Mouse (Mus musculus) liver, adult (tissue): Measurements from ENCODE around the gene Gstm7.
A peak's percentile ranks its signal among the peaks of the same experiment; 100 is the strongest.

Experiments used
- GATA4 ChIP-seq: IDR thresholded peaks from 2 replicates; pipeline ENCODE4 v1.6.1; 2014; ENCODE audit warnings: mild to moderate bottlenecking, low read length; ENCODE audit not compliant: insufficient replicate concordance

Gene Gstm7

DNA sequence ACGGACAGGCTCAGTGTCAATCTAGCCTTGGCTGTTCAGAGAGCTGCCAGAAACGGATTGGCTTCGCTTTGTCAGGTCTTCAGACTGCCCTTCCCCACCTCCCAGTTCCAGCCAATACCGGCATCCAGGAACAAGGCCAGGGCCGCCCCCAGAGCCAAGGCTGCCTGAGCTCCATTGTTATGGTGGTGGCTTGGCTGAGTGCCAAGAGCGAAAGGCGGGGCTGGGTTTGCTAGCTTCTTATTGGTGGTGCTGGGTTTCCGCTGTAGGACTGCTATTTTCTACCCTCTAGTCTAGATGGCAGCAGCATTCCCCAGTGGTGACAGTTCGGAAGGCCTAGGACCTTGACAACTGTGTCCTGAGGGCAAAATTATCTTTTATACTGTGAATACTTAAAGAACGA, at the start of gene Gstm7:
TSS of gene Gstm7 (minus strand) at position 148 of the 400 bp plus-strand sequence.
- TF ChIP-seq GATA4, result 0 out of 2 replicates have a peak, but pooled peaks have one; percentile 42

DNA sequence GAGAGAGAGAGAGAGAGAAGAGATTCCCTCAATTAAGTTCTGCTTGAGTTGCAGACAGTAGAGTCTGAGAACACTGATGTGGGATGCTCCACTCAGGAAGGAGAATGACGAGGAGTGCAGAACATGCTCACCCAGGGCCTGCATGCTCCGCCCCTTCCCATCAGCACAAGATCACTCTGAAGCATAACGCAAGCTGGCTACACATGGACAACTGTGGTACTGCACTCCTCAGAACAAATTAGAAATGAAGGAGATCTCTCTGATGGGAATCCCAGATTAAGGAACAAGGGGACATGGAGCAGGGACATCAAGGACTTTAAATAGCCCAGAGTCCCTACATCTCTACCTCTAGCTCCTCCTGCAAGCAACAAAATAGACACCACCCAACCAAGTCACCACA, 49.6 kb upstream of the Gstm7 start:
- no peak for TF ChIP-seq GATA4

DNA sequence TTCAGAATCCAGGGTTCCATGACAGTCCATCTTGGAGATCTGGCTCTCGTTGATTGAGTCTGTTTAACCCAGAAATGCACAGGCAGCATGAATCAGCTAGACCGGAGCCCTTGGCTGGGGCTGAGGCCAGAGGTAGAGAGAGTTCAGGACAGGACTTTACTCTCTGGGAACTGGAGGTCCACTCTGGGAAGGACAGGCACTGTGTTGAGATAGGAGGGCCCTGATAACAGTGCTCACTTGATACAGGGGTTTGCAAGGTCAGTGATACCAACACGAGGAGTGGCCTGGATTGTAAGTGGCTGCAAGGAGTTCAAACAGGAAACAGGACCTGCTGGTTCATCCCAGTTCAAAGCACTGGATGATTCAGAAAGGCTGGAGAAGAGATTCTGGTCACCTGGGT, 46.1 kb upstream of the Gstm7 start:
- no peak for TF ChIP-seq GATA4

DNA sequence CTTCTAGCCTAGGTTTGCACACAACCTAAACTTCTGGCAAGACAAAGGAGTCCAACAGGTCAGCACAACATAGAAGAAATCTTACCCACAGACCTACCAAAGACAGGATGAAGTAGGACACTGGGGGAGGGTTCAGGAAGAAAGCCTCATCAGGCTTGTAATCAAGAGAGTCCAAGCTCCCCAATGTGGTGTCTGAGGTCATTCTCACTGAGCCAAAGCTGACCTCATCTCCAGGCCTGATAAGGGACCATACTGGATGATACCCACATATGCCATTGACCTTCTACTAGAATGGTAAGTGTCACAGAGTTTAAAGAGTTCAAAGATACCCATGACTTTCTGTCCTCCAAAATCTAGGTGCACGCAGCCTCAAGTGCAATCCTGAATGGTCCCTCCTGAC, 42.6 kb upstream of the Gstm7 start:
- TF ChIP-seq GATA4, result peak; percentile 90

DNA sequence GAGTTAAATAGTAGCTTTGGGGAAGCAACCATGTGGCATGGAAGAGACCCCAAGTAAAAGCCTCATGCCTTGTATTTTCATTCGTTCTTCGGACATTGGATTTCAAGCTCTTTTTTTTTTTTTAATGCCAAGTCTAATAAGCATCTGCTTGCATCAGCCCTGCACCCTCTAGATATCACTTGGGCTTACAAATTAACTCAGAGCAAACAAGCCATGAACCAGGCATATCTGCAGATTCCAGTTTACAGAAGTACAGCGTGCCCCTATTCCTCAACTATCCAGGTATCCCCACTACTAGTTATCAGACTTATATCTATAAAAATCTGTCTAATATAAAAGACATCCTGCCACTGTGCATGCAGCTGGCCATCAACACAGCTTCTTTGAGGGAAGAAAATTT, 40.5 kb upstream of the Gstm7 start:
- TF ChIP-seq GATA4, result peak; percentile 61; the same call in 1 of the 2 replicates

DNA sequence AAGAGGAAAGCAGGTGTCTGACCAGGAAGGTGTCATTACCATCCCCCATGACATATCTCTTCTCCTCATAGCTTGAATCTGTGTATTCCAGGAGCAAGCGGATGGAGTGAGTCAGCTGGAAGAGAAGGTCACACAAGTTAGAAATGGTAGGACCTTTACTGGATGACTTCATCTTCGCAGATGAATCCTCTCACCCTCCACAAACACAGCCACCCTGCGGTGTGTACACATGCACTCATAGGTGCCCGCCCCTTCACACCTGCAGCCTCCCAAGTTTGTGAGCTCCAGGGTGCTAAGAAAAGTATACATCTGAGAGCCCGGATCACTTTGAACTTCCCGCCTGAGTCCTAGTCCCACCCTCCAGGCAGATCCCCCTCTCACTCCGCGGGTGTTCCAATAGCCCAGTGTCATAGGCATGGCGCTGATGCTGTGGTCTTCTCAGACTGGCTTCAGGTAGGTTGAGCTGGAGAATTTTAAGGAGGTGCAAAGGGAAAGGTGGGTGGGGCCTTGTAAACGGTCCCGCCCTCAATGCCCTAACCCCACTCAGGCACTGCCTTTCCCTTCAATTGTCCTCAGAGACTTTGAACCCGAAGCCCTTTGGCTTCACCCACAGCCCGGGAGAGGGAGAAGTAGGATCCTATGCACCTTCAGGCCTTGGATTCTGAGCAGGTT, 37.2 kb upstream of the Gstm7 start, which contains the start of gene Gstm3:
TSS of gene Gstm3 (minus strand) at position 560 of the 672 bp plus-strand sequence.
- TF ChIP-seq GATA4, result no peak

DNA sequence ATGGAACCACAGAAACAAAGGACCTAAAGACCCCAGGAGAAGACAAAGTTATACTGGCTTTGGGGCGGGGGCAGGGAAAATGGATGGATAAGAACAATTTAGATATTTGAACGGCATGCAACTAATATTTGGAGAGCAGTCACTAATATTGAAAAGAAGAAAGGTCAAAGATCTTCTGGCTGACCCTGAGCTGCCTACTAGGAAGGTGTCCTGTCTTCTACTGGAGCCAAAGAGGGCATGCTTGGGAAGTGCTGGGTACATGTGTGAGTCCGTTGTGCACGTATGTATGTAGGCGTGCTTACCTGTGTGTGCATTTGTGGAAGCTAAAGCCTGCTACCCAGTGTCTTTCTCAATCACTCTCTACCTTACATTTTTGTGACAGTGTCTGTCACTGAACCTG, 35.0 kb upstream of the Gstm7 start:
- no peak for TF ChIP-seq GATA4

DNA sequence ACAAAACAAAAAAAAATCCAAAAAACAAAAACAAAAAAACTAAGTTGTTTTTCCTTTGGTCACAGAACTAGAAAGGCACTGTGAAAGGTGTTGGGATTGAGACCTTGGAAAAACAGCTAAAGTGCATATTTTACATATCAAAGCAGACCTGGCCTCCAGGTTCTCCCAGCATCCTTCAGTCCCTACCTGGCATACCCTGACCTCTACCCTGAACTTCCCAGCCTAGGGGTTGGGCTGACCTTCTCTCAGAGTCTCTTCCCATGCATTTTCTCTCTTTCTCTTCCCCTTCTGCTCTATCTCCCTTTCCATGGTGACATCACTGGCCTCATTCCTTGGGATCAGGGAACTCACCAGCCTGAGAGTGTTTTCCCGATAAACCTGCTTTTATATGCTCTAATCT, 34.0 kb upstream of the Gstm7 start:
- TF ChIP-seq GATA4, result no peak

DNA sequence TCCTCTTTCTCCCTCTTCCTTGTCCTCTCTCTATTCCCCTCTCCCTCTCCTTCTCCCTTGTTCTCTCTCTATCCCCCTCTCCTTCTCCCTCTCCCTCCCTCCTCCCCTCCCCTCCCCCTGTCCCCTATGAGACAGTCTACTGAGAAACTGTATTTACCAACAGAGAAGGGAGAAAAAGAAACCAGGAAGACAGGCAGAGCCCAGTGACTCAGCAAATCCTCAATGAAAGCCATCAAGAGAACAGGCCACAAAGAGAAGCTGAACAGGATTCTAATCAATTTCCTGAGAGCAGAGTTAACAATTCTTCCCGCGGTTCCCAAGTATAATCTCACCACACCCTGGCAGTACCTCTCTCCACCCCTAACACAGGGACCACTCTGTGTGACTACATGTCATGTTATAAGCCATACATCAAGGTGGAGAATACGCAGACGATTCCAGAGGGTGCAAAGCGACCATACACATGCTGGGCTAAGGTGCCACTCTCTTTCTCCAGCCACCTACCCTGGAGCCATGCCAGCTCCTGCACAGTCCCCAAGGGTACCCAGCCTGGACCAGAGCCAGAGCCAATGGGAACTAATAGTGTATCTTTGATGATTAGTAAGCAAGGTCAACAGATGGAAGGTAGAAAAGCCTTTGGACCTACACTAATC, 33.2 kb upstream of the Gstm7 start:
- TF ChIP-seq GATA4, result no peak

DNA sequence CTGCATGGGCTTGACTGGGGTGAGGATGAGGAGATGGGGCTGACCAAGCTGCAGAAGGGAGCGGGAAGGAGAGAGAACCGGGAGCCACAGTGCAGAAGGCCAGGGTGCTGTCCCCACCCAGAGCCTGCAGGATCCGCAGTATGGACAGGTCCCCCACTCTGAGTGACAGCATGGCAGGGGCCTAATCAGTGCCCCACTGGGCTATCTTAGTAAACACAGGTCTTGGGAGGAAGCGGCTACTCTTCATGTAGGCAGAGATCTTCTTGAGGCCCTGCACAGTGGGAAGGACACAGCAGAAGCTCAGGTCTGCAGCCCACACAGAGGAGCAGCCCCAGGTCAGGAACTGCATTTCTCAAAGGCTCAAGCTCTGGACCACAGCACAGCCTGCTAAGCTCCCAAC, 32.4 kb upstream of the Gstm7 start:
- TF ChIP-seq GATA4, result no peak

DNA sequence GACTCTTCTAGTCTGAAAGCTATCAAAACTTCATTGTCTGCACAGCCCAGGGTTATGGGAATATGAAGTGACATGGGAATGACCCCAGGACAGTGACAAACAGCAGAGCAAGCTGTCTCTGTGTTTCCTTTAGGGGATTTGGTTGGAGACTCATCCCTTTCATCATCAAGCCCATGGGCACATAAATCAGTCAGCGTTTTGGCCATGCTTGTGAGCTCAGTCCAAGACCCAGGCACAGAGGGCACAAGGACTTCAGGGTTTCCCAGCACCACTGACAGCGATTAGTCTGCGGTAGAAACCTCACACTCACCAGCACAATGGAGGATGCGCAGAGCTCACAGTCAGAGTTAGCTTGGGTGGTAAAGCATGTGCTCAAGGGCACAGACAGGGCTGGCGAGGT, 22.3 kb upstream of the Gstm7 start:
- TF ChIP-seq GATA4, result no peak

DNA sequence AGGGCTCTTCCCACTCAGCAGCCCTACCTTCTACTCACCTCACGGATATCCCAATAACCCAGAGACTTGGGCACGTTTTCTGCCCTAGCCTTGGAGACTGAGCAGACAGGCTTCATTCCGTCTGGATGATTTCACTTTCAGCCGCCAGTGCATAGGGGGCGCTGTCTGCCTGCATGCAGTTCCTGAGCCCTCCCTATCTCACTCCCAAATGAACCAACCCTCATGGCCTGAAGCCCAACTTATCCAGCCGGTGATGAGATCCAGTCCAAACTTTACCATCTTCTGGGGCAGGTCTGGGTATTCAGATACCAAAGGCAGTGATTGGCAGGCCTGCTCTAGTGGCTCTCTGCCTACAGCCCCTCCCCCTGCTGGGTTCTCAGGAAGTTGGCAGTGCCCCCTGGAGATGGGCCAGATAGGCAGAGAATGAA, 21.7 kb upstream of the Gstm7 start:
- peak; percentile 58; the same call in 1 of the 2 replicates for TF ChIP-seq GATA4

DNA sequence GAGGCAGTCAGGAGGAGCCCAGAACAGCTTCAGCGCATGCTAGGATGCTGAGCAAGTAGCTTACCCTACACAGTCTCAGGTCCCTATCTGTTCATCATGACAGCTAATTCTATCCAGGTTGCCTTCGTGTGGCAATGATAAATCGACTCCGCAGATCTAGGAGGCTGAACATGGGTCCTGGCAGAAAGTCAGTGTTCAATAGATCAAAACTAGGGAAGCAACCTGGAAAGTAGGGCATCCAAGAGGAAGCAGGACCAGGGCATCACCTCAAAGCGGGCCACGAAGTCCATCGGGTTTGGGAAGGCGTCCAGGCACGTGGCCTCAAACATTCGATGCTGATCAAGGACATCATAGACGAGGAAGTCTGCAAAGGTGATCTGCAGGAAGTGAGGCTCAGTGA, 18.9 kb upstream of the Gstm7 start:
- no peak for TF ChIP-seq GATA4

DNA sequence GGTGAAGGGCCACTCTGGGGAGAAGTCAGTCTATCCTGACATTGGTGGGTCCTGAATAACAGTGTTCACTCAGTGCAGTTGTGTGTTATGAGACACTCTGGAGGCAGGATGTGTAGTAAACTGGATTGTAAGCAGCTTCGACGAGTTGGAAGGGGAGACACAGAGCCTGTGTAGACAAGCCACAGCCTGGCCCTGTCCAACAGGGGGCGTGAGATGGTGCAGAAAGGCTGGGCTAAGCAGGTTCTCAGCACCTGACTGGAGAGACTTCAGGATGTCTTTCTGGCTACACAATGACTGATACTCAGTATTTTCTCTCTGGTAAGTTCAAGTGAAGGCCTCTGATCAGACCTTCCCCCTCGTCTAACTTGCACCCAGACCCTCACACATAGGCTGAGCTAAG, 14.1 kb upstream of the Gstm7 start:
- TF ChIP-seq GATA4, result no peak

DNA sequence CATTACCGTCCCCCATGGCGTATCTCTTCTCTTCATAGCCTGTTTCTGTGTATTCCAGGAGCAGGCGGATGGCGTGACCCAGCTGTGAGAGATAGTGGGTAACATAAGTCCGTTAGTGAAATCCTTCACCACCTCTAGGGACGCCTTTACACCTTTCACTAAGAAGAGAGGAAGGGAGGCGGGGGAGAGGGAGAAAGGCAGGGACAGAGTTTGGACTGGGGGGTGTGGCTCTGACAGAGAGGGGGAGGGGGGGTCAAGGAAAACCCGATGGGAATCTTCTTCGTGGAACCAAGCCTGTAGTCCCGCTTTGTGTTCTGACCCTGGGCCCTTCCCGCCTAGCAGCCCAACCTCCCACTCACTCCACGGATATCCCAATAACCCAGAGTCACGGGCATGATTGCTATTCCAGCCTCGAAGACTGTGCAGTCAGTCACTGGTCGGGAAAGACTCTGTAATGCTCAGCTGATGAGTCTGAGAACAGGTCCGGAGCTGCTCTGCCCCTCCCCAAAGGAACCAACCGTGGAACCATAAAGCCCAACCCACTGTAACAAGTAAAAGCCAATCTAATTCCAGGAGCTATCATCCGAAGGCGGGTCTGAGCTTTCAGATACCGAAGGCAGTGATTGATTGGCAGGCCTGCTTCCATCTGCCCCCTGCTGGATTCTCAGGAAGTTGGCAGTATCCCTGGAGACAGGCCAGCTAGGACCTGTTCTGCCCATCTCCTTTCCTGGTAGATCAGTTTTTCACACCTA, 11.8 kb upstream of the Gstm7 start, which contains the start of gene Gstm6:
TSS of gene Gstm6 (minus strand) at position 511 of the 752 bp plus-strand sequence.
- no peak for TF ChIP-seq GATA4

DNA sequence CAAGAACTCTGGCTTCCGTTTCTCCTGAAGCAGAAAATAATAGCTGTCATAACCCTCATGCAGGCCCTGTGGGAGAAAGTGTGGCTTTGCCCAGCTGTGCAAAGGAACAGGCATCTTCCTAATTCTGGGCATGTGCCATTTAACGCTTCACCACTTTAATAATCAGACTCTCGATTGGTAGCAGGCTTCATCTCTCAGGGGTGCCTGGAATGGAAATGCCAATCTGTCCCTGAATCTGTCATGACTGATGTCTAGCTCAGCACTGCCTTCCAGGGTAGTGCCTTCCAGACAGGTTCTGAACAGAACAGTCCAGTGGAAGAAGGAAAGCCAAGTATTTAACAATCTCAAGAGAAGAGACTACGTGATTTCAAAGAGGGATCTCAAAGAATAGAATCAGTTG, 9.6 kb upstream of the Gstm7 start:
- no peak for TF ChIP-seq GATA4
